Mouse (Mus musculus): ENCODE data around the gene Gm7030. TPM values are rescaled to one million over a fixed set of nuclear protein-coding genes. Genes with fewer than 3 reads are reported as not detected.
"Not testable (repeated sequence)": the region's sequence is repeated elsewhere in the genome, so short reads cannot be mapped to it uniquely, and the experiment has no call there.

Gene Gm7030
- not detected in 2 replicates for polyA plus RNA-seq (2016; fragmentation: Nextera tagmentation; extraction: Ambion mirVana)

DNA sequence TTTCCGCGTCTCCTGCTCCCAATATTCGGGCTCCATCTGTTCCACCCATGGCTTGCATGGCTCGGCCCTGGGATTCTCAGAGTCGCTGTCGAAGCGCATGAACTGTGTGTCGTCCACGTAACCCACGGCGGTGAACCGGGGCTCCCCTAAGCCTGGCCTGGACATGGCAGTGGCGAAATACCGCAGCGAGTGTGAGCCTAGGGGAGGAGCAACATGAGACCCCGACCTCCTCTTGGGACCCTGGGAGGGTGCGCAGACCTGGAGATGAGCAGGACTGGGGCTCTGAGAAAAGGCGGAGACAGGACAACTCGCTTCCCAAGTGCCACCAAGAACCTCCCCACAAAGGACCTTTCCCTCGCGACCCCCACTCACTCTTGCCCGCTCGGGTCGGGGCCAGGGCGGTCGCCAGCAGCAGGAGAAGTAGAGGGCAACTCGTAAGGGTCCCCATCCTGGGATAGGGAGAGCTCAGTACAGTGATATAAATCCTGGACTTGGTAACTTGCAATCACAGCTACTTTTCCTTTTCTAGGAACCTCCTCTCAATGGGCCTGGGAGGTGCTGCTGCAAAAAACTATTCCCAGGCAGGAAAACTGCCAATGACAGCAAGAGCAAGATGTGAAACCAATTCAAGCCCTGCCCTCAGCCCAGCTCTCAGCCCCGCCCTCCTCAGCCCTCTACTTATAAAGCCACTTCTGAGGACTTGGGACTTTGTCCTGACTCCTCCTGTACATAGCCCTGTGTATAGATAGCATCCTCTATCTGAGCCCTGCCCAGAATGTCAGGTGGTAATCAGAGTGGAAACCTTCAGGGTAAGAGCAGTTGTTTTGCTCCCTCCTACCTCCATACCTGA, at the start of gene Gm7030:
Gm7030 (minus strand) TSS at position 458 of the 850 bp plus-strand sequence.
- not testable (repeated sequence) for H3K9me3 ChIP-seq; DNase-seq (ENCODE audit: low spot score); H3K4me3 ChIP-seq; H3K27ac ChIP-seq (replicated peaks); H3K4me1 ChIP-seq; H3K36me3 ChIP-seq (replicated peaks)
- peaks cover 53% of the 10 kb centered on the region for H3K27me3 ChIP-seq (replicated peaks; ENCODE audit: low read depth, poor library complexity, severe bottlenecking)
- 26% methylated on average over 28 of the region's 28 CpGs for WGBS

DNA sequence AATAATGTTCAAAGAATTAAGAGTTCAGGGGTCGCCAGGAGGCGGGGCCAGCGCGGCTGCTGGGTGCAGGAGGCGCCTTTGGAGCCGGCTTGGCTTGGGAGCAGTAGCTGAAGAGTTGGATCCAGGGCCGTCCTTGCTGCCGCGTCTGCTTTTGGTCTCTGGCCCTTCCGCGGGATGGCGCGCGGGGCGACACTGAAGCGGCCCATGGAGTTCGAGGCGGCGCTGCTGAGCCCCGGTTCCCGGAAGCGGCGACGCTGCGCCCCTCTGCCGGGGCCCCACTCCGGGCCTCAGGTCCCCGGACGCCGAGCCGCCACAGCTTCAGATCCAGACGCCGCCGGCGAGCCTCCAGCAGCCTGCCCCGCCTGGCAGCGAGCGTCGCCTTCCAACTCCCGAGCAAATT, 49.7 kb upstream of the Gm7030 start:
- under 1% methylated on average over 40 of the region's 40 CpGs for WGBS
- H3K9me3 ChIP-seq; H3K4me1 ChIP-seq; H3K36me3 ChIP-seq (replicated peaks); H3K27ac ChIP-seq (replicated peaks): not testable (repeated sequence)
- peak overlapping the region; percentile 56 for H3K4me3 ChIP-seq
- peak; percentile 68 for DNase-seq (ENCODE audit: low spot score)
- H3K27me3 ChIP-seq (replicated peaks; ENCODE audit: low read depth, poor library complexity, severe bottlenecking) = peaks cover 57% of the 10 kb centered on the region

DNA sequence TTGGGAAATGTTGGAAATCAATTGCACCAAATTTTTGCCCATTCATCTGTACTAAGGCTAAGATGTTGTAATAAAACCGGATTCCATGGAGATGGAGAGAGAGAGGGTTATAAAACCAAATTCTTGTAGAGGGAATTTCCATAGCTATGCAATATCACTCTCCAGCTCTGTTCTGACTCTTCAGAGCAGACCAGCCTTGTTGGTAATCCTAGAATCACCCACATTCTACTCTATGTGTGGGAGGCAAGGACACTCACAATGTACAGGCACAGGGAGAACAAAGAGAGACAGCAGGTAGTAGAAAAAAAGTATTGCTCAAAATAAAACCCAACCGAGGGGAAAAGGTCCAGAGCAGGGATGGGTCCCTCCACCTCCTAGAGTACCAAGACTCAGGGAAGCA, 46.9 kb upstream of the Gm7030 start:
- WGBS = no CpG with 5 or more reads among the region's 2 CpGs
- not testable (repeated sequence) for H3K4me3 ChIP-seq; H3K9me3 ChIP-seq; DNase-seq (ENCODE audit: low spot score); H3K27ac ChIP-seq (replicated peaks); H3K4me1 ChIP-seq; H3K36me3 ChIP-seq (replicated peaks)
- H3K27me3 ChIP-seq (replicated peaks; ENCODE audit: low read depth, poor library complexity, severe bottlenecking) = peaks cover 43% of the 10 kb centered on the region

DNA sequence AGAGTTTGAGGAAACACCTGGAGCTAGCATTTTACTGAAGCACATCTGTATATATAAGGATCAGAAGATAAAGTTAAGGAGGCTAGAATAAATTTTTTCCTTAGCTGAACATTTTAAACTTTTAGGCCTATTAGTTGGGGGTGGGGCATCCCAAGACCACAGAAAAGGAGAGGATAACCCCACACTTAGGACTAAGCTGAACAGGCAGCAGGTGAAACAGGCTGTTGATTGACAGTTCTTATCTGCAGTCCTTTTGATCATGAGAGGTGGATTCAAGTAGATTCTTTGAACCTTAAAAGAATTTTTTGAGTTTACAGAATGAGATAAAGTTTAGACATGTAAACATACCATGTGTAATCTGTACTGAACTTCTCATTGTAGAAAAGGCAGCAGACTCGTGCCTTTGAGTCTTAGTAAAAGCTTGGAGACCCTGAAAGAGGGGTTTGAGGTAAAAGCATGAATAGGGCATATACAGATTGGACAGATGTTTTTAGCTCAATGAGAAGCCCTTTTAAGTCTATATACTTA, 41.1 kb upstream of the Gm7030 start:
- Histone ChIP-seq H3K36me3 (replicated peaks) (no peaks in the 10 kb centered on the region), H3K4me3 (no peak overlapping the region), H3K27ac (replicated peaks) (no peak overlapping the region), H3K9me3 (no peaks in the 10 kb centered on the region), H3K27me3 (replicated peaks; ENCODE audit: low read depth, poor library complexity, severe bottlenecking) (peaks cover 72% of the 10 kb centered on the region), H3K4me1 (peaks cover 10% of the 10 kb centered on the region)
- DNase-seq (ENCODE audit: low spot score) = no peak
- 54% methylated on average over 1 of the region's 1 CpGs for WGBS

DNA sequence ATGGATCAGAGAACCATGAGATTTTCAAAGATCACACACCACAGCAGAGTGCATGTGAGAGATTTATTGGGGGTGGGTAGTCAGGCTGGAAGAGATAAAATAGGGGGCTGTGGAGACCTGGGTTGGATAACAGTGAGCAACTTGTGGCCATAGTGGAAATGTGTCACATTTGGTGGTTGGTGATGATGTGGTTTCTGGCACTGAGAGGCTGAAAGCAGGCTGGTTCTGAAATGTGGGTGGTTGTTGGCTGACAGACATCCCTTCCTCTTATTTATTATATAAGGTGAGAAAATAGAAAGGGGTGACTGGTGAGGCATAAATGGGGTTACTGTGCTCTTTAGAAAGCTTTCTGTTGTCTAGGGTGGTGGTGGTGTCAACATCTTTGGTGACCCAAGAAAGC, 40.5 kb upstream of the Gm7030 start:
- H3K27me3 ChIP-seq (replicated peaks; ENCODE audit: low read depth, poor library complexity, severe bottlenecking) = peaks cover 78% of the 10 kb centered on the region
- H3K4me3 ChIP-seq = no peak overlapping the region
- no peak overlapping the region for H3K27ac ChIP-seq (replicated peaks)
- no peaks in the 10 kb centered on the region for H3K36me3 ChIP-seq (replicated peaks)
- no peak for DNase-seq (ENCODE audit: low spot score)
- peaks cover 10% of the 10 kb centered on the region for H3K4me1 ChIP-seq
- H3K9me3 ChIP-seq = no peaks in the 10 kb centered on the region

DNA sequence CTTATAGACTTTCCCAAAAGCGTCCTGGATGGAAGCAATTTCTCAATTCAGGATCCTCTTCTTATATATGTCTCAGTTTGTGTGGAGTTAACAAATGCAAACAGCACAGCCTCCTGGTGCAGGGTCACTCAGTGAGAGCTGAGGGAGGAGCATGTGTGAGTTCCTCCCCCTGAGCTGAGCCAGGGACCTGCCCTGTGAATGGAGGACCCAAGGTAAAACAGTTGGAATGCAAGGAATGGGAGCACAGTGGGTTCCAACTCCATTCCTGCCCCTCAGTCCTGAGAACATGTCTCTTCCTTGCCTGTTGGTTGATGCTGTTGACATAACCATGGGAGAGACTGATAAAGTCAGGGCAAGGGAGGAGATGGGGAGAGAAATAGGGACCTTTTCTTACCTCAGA, 39.9 kb upstream of the Gm7030 start:
- not testable (repeated sequence) for H3K9me3 ChIP-seq; DNase-seq (ENCODE audit: low spot score); H3K27ac ChIP-seq (replicated peaks); H3K4me3 ChIP-seq; H3K36me3 ChIP-seq (replicated peaks); H3K4me1 ChIP-seq
- WGBS = 26% methylated on average over 1 of the region's 1 CpGs
- H3K27me3 ChIP-seq (replicated peaks; ENCODE audit: low read depth, poor library complexity, severe bottlenecking) = peaks cover 82% of the 10 kb centered on the region

DNA sequence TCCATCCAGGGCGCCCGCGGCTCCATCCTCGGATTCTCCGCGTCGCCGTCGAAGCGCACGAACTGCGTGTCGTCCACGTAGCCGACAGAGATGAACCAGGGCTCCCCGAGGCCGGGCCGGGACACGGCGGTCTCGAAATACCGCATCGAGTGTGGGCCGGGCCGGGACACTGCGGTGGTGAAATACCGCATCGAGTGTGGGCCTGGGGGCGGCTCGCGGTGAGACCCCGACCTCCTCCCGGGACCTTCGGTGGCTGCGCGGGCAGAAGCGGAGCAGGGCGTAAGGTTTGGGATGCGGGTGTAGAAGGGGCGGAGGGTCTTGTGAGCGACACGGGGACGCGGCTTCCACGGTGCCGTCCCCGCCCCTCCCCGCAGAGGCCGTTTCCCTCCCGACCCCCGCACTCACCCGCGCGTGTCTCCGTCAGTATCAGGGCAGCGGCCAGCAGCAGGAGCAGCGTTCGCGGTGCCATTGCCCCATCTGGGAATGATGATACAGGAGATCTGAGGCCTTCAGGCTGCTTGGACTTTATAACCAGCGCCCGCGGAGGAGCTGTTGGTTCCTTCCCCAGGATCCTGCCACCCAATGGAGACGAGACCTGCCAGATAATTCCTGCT, 38.9 kb upstream of the Gm7030 start, which contains the start of gene Gm8909:
Gm8909 (minus strand) TSS at position 499 of the 614 bp plus-strand sequence.
- Histone ChIP-seq H3K36me3 (replicated peaks) (no peaks in the 10 kb centered on the region), H3K27ac (replicated peaks) (no peak within 1 kb of the TSS), H3K4me3 (peak within 1 kb of the TSS; percentile 43), H3K4me1 (peaks cover 10% of the 10 kb centered on the region), H3K27me3 (replicated peaks; ENCODE audit: low read depth, poor library complexity, severe bottlenecking) (peaks cover 90% of the 10 kb centered on the region), H3K9me3 (no peaks in the 10 kb centered on the region)
- 2% methylated on average over 63 of the region's 63 CpGs for WGBS
- DNase-seq (ENCODE audit: low spot score) = peak; percentile 30

DNA sequence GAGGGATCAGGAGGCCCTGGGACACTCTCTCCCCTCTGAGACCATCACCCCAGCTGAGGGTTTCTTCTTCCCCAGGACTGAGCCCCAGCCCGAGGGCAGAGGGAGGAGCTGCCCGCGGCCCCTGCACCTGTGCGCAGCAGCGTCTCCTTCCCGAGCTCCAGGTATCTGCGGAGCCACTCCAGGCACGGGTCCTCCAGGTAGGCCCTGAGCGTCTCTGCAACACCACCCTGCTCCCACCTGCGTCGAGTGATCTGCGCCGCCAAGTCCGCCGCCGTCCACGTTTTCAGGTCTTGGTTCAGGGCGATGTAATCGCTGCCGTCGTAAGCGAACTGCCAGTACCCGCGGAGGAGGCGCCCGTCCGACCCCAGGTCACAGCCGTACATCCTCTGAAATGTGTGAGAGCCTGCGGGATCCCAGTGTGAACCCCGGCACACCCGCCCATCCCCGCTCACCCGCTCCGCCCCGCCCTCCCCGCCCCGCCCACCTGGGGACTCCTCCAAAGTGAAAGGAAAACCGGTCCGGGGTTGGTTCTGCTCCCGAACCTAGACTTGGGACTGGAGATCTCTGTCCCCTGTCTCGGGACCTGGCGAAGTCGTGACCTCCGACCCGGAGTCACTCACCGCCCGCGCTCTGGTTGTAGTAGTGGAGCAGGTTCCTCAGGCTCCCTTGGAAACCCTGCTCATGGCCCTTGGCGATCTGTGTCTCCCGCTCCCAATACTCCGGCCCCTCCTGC, 38.2 kb upstream of the Gm7030 start:
- WGBS = under 1% methylated on average over 51 of the region's 51 CpGs
- Histone ChIP-seq H3K4me1 (peaks cover 10% of the 10 kb centered on the region), H3K9me3 (no peaks in the 10 kb centered on the region), H3K36me3 (replicated peaks) (no peaks in the 10 kb centered on the region), H3K4me3 (peak overlapping the region; percentile 43), H3K27me3 (replicated peaks; ENCODE audit: low read depth, poor library complexity, severe bottlenecking) (peaks cover 95% of the 10 kb centered on the region), H3K27ac (replicated peaks) (no peak overlapping the region)
- DNase-seq (ENCODE audit: low spot score) = peak; percentile 35

DNA sequence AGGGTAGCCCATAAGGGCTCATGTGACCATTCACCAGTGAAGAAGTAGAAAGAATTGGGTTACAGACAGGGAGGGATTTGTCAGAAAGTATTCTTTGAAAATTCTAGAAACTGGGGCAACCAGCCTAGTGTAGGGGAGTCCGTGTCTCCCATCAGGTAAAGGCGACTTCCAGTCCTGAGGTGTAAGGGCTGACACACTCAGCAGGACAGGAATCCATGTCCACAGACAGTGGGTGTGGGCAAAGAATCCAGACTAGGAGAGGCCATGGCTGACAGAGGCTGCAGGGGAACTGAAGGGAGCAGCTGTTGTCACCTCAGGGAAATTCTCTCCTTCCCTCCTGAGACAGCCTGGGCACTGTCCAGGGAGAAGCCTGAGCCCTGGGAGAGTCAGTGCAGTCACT, 37.7 kb upstream of the Gm7030 start:
- not testable (repeated sequence) for H3K27ac ChIP-seq (replicated peaks); H3K4me1 ChIP-seq; H3K4me3 ChIP-seq; H3K9me3 ChIP-seq; H3K36me3 ChIP-seq (replicated peaks); DNase-seq (ENCODE audit: low spot score)
- H3K27me3 ChIP-seq (replicated peaks; ENCODE audit: low read depth, poor library complexity, severe bottlenecking) = peaks cover 97% of the 10 kb centered on the region
- WGBS = 16% methylated on average over 2 of the region's 2 CpGs

DNA sequence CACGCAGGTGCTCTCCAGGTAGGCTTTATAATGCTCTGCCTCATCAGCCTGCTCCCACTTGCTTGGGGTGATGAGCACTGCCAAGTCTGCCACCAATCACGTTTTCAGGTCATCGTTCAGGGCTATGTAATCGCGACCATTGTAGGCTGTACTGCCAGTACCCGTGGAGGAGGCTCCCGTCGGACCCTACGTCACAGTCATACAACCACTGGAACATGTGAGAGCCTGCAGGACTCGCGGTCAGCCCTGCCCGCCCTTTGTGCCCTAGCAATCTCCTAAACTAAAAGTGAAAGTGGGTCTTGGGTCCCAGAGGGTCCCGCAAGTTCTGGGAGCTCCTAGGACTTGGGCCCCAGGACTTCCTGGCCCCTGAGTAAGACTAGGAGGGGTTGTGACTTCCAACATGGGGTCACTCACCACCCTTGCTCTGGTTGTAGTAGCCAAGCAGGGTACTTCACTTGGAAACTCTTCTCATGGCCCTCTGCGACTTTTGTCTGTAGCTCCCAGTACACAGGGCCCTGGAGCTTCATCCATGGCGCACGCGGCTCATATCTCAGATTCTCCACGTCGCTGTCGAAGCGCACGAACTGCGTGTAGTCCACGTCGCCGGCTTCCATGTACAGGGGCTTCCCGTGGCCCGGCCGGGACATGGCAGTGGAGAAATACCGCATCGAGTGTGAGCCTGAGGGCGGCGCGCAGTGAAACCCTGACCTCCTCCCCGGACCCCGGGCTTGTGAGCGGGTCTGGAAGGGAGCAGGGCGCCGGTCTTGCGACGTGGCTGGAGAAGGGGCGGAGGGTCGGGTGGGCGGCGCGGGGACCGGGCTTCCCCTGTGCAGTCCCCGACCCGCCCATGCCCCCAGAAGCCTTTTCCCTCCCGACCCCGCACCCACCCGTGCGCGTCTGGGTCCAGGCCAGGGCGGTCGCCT, 32.2 kb upstream of the Gm7030 start:
- Histone ChIP-seq H3K4me1 (peaks cover 4% of the 10 kb centered on the region), H3K27me3 (replicated peaks; ENCODE audit: low read depth, poor library complexity, severe bottlenecking) (peaks cover 99% of the 10 kb centered on the region), H3K27ac (replicated peaks) (no peak overlapping the region), H3K4me3 (peak overlapping the region; percentile 36), H3K9me3 (no peaks in the 10 kb centered on the region), H3K36me3 (replicated peaks) (no peaks in the 10 kb centered on the region)
- 2% methylated on average over 56 of the region's 56 CpGs for WGBS
- DNase-seq (ENCODE audit: low spot score) = peak; percentile 39

DNA sequence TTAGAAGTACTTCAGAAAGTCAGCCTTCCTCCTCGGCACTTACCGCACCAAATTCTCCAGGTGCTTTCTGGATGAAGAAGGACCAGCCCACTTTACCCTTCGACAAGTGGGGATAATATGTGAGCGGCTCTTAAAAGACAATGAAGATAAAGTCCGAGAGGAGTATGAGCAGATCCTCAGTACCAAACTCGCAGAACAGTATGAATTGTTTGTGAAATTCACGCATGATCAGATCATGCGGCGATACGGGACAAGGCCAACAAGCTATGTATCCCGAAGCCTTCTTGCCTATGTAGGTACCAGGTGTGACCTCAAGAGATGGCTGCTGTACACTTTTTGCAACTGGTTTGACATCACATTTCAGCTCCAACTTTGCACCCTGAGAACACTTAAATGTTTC, 29.0 kb upstream of the Gm7030 start:
- Histone ChIP-seq H3K27me3 (replicated peaks; ENCODE audit: low read depth, poor library complexity, severe bottlenecking) (peaks cover 99% of the 10 kb centered on the region), H3K4me3 (peak overlapping the region; percentile 49; the same call in 1 of the 2 replicates)
- not testable (repeated sequence) for H3K36me3 ChIP-seq (replicated peaks); H3K4me1 ChIP-seq; H3K27ac ChIP-seq (replicated peaks); H3K9me3 ChIP-seq; DNase-seq (ENCODE audit: low spot score)
- WGBS = 13% methylated on average over 11 of the region's 11 CpGs

DNA sequence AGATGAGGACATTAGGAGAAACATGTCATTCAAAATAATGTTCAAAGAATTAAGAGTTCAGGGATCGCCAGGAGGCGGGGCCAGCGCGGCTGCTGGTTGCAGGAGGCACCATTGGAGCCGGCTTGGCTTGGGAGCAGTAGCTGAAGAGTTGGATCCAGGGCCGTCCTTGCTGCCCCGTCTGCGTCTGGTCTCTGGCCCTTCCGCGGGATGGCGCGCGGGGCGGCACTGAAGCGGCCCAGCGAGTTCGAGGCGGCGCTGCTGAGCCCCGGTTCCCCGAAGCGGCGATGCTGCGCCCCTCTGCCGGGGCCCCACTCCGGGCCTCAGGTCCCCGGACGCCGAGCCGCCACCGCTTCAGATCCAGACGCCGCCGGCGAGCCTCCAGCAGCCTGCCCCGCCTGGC, 28.6 kb upstream of the Gm7030 start:
- H3K27me3 ChIP-seq (replicated peaks; ENCODE audit: low read depth, poor library complexity, severe bottlenecking) = peaks cover 99% of the 10 kb centered on the region
- not testable (repeated sequence) for H3K9me3 ChIP-seq; H3K4me1 ChIP-seq; H3K27ac ChIP-seq (replicated peaks); H3K36me3 ChIP-seq (replicated peaks)
- peak overlapping the region; percentile 49 for H3K4me3 ChIP-seq
- WGBS = under 1% methylated on average over 36 of the region's 36 CpGs
- peak; percentile 66 for DNase-seq (ENCODE audit: low spot score)

Data from embryonic facial prominence, embryonic 10.5 days (tissue).